Mouse (Mus musculus) bone marrow, adult 2 months (tissue): Measurements from ENCODE around the gene Tmem87a.

Experiments used
- CTCF ChIP-seq: fragments of 200-500 bp; IDR thresholded peaks from 2 replicates; pipeline ENCODE4 v1.5.1; 2011; ENCODE audit warnings: low read length, control low read depth; ENCODE audit not compliant: control insufficient read depth, insufficient read depth
- POLR2A ChIP-seq: fragments of 200-500 bp; IDR thresholded peaks from 2 replicates; pipeline ENCODE4 v1.6.1; 2011; ENCODE audit warnings: low read depth, mild to moderate bottlenecking, control low read depth, low read length, borderline replicate concordance; ENCODE audit not compliant: control insufficient read depth

GRCm38 (mm10) chr2:120447306-120447705 is 43.4 kb upstream of the Tmem87a start:
- TF ChIP-seq POLR2A (no peak), CTCF (peak; percentile 29; the same call in 1 of the 2 replicates)
